Mouse (Mus musculus) G1E (cell line): Measurements from ENCODE around the gene Tcp10c. TPM values are rescaled to one million over a fixed set of nuclear protein-coding genes. Genes with fewer than 3 reads are reported as not detected.
"Not testable (repeated sequence)": the region's sequence is repeated elsewhere in the genome, so short reads cannot be mapped to it uniquely, and the experiment has no call there.

Experiments
- ATAC-seq: 2 replicates; pipeline ENCODE4 v1.8.0; 2016; ENCODE audit warnings: mild to moderate bottlenecking; ENCODE audit not compliant: insufficient number of reproducible peaks, poor library complexity, low FRiP score, severe bottlenecking; ENCODE audit errors: extremely low read depth
- DNase-seq: peaks from one replicate; pipeline ENCODE4 v3.0.0; 2012; ENCODE audit warnings: low spot score
- H3K27me3 ChIP-seq: 2 replicates; pipeline ENCODE4 v1.6.1; 2012; ENCODE audit warnings: mild to moderate bottlenecking, low read length, inconsistent platforms; ENCODE audit not compliant: insufficient read depth
- H3K36me3 ChIP-seq: replicated peaks from 2 replicates; pipeline ENCODE3; 2012; ENCODE audit warnings: mild to moderate bottlenecking, inconsistent platforms
- H3K4me1 ChIP-seq: 2 replicates; pipeline ENCODE4 v1.6.1; 2012; ENCODE audit warnings: low read depth, low read length, inconsistent platforms, mixed read lengths; ENCODE audit not compliant: insufficient read depth
- H3K4me3 ChIP-seq: 2 replicates; pipeline ENCODE4 v1.5.1; 2012; ENCODE audit warnings: low read depth, mild to moderate bottlenecking, inconsistent platforms, low read length, moderate library complexity, mixed read lengths
- H3K9me3 ChIP-seq: replicated peaks from 2 replicates; pipeline ENCODE4 v1.6.1; 2012; ENCODE audit warnings: inconsistent platforms
- polyA plus RNA-seq: library from polyadenylated mRNA; stranded (reverse); fragments of >175 nt; gene quantifications from 2 replicates; pipeline ENCODE4 v1.2.3, GENCODE M21; 2012
- total RNA-seq, 2 experiments: library from RNA; stranded (forward) in 1 of 2; stranded (reverse) in 1 of 2; fragments of 200-1000 nt in 1 of 2; fragments of >200 nt in 1 of 2; fragmentation: Nextera tagmentation in 1 of 2; gene quantifications; 2 replicates each; pipeline ENCODE4 v1.2.3; 2014 to 2017

Gene Tcp10c
- total and polyA plus RNA-seq, 3 experiments, result not detected

DNA sequence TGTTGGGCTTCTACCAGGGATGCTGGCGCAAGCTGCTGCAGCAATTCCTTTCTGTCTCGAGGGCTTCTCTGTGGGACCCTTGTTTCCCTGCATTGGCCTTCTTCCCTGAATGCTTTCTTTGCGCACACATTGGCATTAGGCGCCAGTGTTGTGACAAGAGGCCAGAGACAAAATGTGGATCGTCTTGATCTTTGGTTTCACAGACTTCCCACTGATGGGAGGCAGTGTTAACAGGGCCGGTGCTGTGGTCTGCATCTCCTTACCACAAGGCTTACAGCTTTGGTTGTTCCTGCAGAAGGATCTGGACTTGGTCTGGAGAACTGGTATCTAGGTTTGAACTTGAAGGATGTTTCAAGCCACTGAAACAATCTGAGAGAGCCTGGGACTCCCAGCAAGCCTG is 72.1 kb downstream of the Tcp10c start:
- ATAC-seq, result not testable (repeated sequence)

More for the DNA sequence above, 72.1 kb downstream of the Tcp10c start:
- H3K36me3 ChIP-seq, DNase-seq, H3K4me3 ChIP-seq, H3K4me1 ChIP-seq, H3K9me3 ChIP-seq, H3K27me3 ChIP-seq: not testable (repeated sequence)

Other genes with a start within 250 kb of the Tcp10c start
- gene Unc93a, start 222.8 kb upstream of the Tcp10c start, total RNA-seq (2014; fragmentation: Nextera tagmentation), result not detected in 2 replicates
- gene Unc93a, start 222.8 kb upstream of the Tcp10c start, total RNA-seq (2017), result 0.16 TPM in 1 of 2 replicates, not detected in the other
- not detected in 2 replicates for gene Unc93a, start 222.8 kb upstream of the Tcp10c start, polyA plus RNA-seq
- gene Smok2a, start 133.4 kb upstream of the Tcp10c start, total RNA-seq (2014; fragmentation: Nextera tagmentation), result not detected in 2 replicates
- 0.11 and 0.17 TPM in 2 replicates for gene Smok2a, start 133.4 kb upstream of the Tcp10c start, total RNA-seq (2017)
- not detected in 2 replicates for gene Smok2a, start 133.4 kb upstream of the Tcp10c start, polyA plus RNA-seq
- not detected in 2 replicates for gene Smok2b, start 124.3 kb upstream of the Tcp10c start, total RNA-seq (2014; fragmentation: Nextera tagmentation)
- 0.11 TPM in 1 of 2 replicates, not detected in the other for gene Smok2b, start 124.3 kb upstream of the Tcp10c start, total RNA-seq (2017)
- gene Smok2b, start 124.3 kb upstream of the Tcp10c start, polyA plus RNA-seq, result not detected in 2 replicates